Mouse (Mus musculus): ENCODE results near the gene Fabp1. TPM values are rescaled to one million over a fixed set of nuclear protein-coding genes. Genes with fewer than 3 reads are reported as not detected.
A peak's percentile ranks its signal among the peaks of the same experiment; 100 is the strongest.

Fabp1 gene
- total RNA-seq, 2 experiments from 2014 or later, result not detected

GRCm38 (mm10) chr6:71208691-71209090, 9.1 kb downstream of the Fabp1 start:
- no peak for ATAC-seq (replicated peaks; ENCODE audit: poor library complexity)

DNA sequence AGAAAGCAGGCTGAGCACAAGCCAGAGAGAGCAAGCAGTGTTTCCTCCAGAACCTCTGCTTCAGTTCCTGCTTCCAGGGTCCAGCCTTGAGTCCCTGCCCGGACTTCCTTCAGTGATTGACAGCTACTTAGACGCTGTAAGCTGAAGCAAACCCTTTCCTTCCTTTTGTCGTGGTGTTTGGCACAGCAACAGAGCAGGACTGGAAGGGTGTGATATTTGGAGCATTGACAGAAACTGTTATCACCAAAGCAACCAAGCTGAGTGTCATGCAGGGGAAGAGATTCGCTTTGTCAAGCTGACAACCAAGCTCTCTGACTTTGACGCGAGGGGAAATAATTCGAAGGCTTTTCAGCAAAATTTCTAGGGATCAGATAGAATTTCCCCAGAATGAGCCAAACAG, 12.3 kb downstream of the Fabp1 start:
- no peak for ATAC-seq (replicated peaks; ENCODE audit: poor library complexity)

GRCm38 (mm10) chr6:71212471-71212870, 12.8 kb downstream of the Fabp1 start:
- ATAC-seq (replicated peaks; ENCODE audit: poor library complexity), result no peak

DNA sequence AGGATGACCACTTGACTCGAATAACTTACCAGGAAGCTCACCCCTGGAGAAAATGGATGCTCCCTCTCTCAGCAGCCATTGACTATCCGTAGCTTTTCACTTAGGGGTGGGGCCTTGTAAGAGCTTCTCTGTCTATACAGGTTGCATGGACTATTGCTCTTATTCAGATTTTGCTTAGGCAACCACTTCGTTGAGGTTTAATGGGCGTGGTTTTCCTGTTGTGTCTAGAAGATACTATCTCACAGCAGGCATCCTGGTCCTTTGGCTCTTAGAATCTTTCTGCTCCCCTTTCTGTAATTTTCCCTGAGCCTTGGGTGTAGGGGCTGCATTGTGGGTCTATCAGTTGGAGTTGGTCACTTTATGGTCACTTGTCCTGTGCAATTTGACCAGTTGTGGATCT, 21.9 kb downstream of the Fabp1 start:
- peak; percentile 34; the same call in 1 of the 2 replicates for ATAC-seq (replicated peaks; ENCODE audit: poor library complexity)

DNA sequence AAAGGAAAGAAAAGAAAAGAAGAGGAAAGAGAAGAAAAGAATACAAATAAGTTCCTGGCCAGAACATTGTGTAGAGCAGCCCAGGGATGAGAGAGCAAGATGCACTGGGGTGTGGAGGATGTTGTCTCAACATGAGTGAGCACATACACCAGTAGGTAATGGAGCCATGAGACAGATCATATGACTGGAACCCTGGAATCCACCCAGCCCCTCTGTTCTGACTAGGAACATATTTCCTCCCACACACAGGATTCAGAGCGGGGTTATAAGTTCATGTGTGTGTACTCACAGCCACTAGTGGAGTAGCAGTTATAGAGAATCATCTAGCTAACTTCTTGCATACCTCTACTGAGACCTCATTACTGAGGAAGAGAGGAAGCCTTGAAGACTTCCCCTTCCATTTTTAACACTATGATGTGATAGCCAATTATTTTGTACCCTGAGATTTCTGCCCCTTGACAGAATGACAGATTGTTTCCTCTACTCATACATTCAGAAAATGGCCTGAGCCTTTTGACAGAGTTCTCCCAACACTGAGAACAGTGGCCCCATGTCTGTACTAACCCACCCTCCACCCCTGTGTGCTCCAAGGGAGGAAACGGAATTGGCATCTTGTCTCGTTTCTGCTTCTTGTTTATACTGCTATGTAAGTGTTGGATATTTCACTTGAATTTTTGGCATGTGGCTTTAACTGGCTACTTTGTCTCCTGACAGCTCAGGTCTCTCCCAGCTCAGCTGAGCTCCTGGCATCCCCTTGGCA, 24.7 kb downstream of the Fabp1 start:
- ATAC-seq (replicated peaks; ENCODE audit: poor library complexity), result no peak

- ATAC-seq (replicated peaks; ENCODE audit: poor library complexity), result no peak
Measured at GRCm38 (mm10) chr6:71226544-71226943, 26.9 kb downstream of the Fabp1 start.

DNA sequence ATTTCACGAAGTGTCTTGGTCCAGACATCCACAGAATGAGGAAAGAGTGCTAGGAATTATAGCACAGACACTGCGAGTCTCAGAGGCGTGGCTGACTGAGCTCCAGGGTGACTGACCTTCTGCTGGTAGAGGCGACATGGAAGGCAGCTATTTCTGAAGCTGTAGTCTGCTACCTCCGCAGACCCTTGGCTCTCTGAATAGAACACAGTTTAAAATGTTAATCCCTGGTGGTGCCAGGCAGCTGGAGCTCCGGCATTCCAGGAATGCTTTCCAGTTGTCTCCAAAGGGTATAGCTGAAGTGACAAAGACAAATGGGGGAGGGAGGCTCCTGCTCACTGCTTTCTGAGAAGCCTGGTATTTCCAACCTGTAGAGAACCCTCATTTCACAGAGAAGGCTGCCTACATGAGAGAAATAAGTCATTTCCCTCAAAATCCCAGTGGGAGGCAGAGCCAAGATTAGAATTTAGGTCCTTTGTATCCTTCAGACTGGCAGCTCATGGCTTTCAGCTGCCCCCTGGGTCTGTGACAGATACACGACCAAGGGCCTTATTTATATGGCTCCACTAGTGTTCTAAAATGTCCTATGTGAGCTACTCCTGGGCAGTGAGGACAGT, 27.6 kb downstream of the Fabp1 start:
- ATAC-seq (replicated peaks; ENCODE audit: poor library complexity), result no peak

- ATAC-seq (replicated peaks; ENCODE audit: poor library complexity), result no peak
Measured at GRCm38 (mm10) chr6:71235121-71235520, 35.5 kb downstream of the Fabp1 start.

DNA sequence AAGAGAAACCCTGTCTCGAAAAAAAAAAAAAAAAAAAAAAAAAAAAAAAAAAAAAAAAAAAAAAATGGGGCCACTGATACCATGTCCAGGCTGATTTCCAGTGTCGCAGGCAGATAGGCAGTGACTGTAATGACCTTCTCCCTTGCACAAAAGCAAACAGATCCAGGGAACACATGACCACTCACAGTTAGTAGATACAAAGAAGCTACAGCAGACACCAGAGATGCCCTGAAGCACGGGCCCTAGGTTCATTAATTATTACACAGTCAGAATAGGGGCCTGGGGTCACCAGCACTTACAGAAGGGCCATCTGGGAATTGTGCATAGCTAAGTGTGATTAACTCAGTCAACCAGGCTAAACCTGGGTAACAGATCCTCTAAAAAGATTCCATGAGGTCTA, 36.3 kb downstream of the Fabp1 start:
- no peak for ATAC-seq (replicated peaks; ENCODE audit: poor library complexity)

DNA sequence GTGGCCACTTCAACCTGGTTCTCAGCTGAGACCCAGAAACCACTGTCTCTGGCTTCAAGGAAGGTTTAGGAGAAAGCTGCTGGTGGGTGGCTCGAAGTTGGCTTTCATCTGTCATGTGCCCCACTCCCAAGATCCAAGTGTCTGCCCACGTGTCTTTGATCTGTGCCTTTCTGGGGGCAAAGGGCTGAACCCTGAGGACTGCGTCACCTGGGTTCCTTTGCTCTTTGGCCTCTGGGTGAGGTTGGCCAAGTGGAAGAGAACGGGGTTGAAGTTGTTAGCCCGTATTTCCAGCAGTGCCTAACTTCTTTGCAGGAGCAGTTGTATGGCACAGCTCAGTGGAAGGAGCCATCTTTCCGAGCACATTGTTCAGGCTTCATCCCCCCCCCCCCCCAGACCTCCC, 36.9 kb downstream of the Fabp1 start:
- no peak for ATAC-seq (replicated peaks; ENCODE audit: poor library complexity)

DNA sequence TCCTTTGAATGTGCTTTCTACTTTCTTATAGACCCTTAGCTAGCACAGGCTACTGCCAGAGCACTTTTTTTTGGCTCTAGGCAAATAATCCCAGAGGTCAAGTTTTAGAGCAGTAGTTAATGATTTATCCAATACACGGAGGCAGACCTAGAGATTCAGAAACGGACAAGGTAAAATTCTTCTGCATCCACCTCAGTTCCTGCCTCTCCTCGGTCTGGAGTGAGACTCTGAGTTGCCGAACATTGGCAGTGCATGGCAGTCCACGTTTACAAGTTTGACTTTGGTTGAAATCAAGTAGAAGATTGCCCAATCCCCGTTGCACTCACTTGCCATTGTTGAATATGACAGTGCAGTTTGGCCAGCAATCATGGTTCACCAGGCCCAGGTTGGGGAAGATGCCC, 37.4 kb downstream of the Fabp1 start:
- ATAC-seq (replicated peaks; ENCODE audit: poor library complexity), result no peak

- ATAC-seq (replicated peaks; ENCODE audit: poor library complexity), result no peak
Measured at GRCm38 (mm10) chr6:71239069-71239750, 39.6 kb downstream of the Fabp1 start.

GRCm38 (mm10) chr6:71240831-71241230, 41.2 kb downstream of the Fabp1 start:
- ATAC-seq (replicated peaks; ENCODE audit: poor library complexity), result no peak

- ATAC-seq (replicated peaks; ENCODE audit: poor library complexity), result no peak
Measured at GRCm38 (mm10) chr6:71242811-71243210, 43.2 kb downstream of the Fabp1 start.

GRCm38 (mm10) chr6:71243258-71243657, 43.6 kb downstream of the Fabp1 start:
- ATAC-seq (replicated peaks; ENCODE audit: poor library complexity), result no peak

DNA sequence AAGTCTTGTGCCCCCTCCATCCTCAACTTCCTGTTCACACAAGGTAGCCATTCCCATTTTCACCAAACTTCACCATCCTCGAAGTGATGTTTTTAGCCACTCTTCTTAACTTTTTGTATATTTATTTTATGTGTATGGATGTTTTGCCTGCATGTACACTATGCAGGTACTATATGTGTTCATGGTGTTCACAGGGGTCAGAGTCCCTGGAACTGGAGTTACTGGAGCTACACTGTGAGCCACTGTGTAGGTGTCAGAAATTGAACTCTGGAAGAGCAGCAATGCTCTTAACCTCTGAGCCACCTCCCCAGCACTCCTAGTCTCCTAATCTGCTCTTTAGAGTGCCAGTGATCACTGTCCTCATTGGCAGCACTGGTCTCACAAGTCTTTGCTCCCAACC, 48.8 kb downstream of the Fabp1 start:
- ATAC-seq (replicated peaks; ENCODE audit: poor library complexity), result no peak

DNA sequence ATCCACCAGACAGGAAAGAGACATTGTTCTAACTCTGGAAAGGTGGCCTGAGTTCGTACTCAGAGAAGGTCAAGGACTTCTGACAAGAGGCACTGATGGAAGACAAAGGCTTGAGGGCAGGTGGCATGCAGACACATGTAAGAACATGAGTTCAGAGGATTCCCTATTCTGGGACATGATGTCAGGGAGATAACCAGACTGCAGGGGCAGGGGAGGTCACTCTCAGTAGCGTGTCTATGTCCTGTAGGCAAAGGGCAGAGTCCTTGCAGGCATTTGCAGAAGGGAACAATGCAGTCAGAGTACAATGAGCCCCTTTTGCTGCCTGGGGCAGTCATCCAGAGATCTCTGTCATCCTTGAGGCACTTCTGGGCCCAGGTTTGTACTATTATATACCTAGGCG, 50.0 kb downstream of the Fabp1 start:
- ATAC-seq (replicated peaks; ENCODE audit: poor library complexity), result no peak

- ATAC-seq (replicated peaks; ENCODE audit: poor library complexity), result peak; percentile 54
Measured at GRCm38 (mm10) chr6:71250951-71251350, 51.3 kb downstream of the Fabp1 start.

DNA sequence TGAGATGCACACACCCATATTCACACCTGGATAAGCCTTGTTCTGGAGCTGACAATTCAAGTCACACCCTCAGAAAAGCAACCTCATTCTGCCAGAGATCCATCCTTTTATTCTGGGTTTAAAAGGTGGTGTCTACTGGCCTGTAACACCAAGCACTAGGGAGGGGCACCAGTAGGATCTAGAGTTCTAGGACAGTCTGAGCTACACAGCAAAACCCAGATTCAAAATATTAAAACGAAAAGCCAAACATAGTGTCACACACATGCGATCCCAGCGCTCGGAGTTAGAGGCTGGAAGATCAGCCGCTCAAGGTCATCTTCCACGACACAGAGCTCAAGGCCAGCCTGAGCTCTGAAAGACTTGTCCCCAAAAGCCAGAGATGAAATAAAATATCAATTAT, 54.8 kb downstream of the Fabp1 start:
- ATAC-seq (replicated peaks; ENCODE audit: poor library complexity), result no peak
